Mouse (Mus musculus) spleen, embryonic (tissue): ENCODE results near the gene Cdh20.
"Not testable (repeated sequence)": the region's sequence is repeated elsewhere in the genome, so short reads cannot be mapped to it uniquely, and the experiment has no call there.

Experiments
- CTCF ChIA-PET: fragments of 350-600 bp; sonication (Branson Sonifier 250); formaldehyde crosslinking; loops from one replicate; lab custom pipeline; 2022; lab: Charles Lee

Gene Cdh20

GRCm38 (mm10) chr1:104916507-104916906 is 148.2 kb downstream of the Cdh20 start:
- CTCF ChIA-PET = no interaction called here

GRCm38 (mm10) chr1:104917307-104917836 is 149.0 kb downstream of the Cdh20 start:
- CTCF ChIA-PET = no interaction called here

GRCm38 (mm10) chr1:104933051-104933450 is 164.7 kb downstream of the Cdh20 start:
- CTCF ChIA-PET = no interaction called here

GRCm38 (mm10) chr1:104936966-104937365 is 168.6 kb downstream of the Cdh20 start:
- CTCF ChIA-PET = no interaction called here

- CTCF ChIA-PET = no interaction called here
Observed at GRCm38 (mm10) chr1:104939156-104939555, 170.8 kb downstream of the Cdh20 start.

GRCm38 (mm10) chr1:104944470-104945109 is 176.3 kb downstream of the Cdh20 start:
- CTCF ChIA-PET = no interaction called here

- CTCF ChIA-PET = no interaction called here
Observed at GRCm38 (mm10) chr1:104945110-104945489, 176.8 kb downstream of the Cdh20 start.

- CTCF ChIA-PET = not testable (repeated sequence)
Observed at GRCm38 (mm10) chr1:104949640-104950039, 181.3 kb downstream of the Cdh20 start.

- CTCF ChIA-PET = no interaction called here
Observed at GRCm38 (mm10) chr1:104957046-104957445, 188.7 kb downstream of the Cdh20 start.

- CTCF ChIA-PET = no interaction called here
Observed at GRCm38 (mm10) chr1:104961670-104962069, 193.3 kb downstream of the Cdh20 start.

- CTCF ChIA-PET = no interaction called here
Observed at GRCm38 (mm10) chr1:104962257-104962656, 193.9 kb downstream of the Cdh20 start.

GRCm38 (mm10) chr1:104979068-104979467 is 210.7 kb downstream of the Cdh20 start:
- CTCF ChIA-PET = no interaction called here

- CTCF ChIA-PET = no interaction called here
Observed at GRCm38 (mm10) chr1:104980273-104980672, 211.9 kb downstream of the Cdh20 start.

- CTCF ChIA-PET = interaction anchor here (0.6 to 0.7 kb wide), 3 partner anchors 376 to 1716 kb away, joined by 4 to 5 read pairs (median 5); no protein-coding TSS in a partner anchor
Observed at GRCm38 (mm10) chr1:104986222-104986973, 218.1 kb downstream of the Cdh20 start.

- CTCF ChIA-PET = no interaction called here
Observed at GRCm38 (mm10) chr1:104987526-104987925, 219.2 kb downstream of the Cdh20 start.

GRCm38 (mm10) chr1:104992441-104992840 is 224.1 kb downstream of the Cdh20 start:
- CTCF ChIA-PET = no interaction called here

- CTCF ChIA-PET = no interaction called here
Observed at GRCm38 (mm10) chr1:104993905-104994611, 225.7 kb downstream of the Cdh20 start.

- CTCF ChIA-PET = no interaction called here
Observed at GRCm38 (mm10) chr1:104994612-104994986, 226.3 kb downstream of the Cdh20 start.

GRCm38 (mm10) chr1:104997814-104998213 is 229.5 kb downstream of the Cdh20 start:
- CTCF ChIA-PET = no interaction called here

GRCm38 (mm10) chr1:105002179-105002578 is 233.8 kb downstream of the Cdh20 start:
- CTCF ChIA-PET = no interaction called here

GRCm38 (mm10) chr1:105003786-105004185 is 235.5 kb downstream of the Cdh20 start:
- CTCF ChIA-PET = no interaction called here

GRCm38 (mm10) chr1:105012616-105013015 is 244.3 kb downstream of the Cdh20 start:
- CTCF ChIA-PET = no interaction called here
